Mouse (Mus musculus) C2C12 (cell line): Measurements from ENCODE around the gene Vmn1r91.
"Not testable (repeated sequence)": the region's sequence is repeated elsewhere in the genome, so short reads cannot be mapped to it uniquely, and the experiment has no call there.

Source experiments
- CEBPB ChIP-seq: IDR thresholded peaks from one replicate; pipeline ENCODE4 v1.6.1; 2011; ENCODE audit warnings: low read depth, mild to moderate bottlenecking, control low read depth, moderate library complexity
- CTCF ChIP-seq: IDR thresholded peaks from one replicate; pipeline ENCODE4 v1.5.1; 2011; ENCODE audit not compliant: control insufficient read depth, insufficient read depth, insufficient read length
- MYOD1 ChIP-seq: IDR thresholded peaks from one replicate; pipeline ENCODE4 v1.6.1; 2011; ENCODE audit warnings: low read depth; ENCODE audit not compliant: control insufficient read depth, insufficient read length
- USF1 ChIP-seq: IDR thresholded peaks from one replicate; pipeline ENCODE4 v1.6.1; 2011; ENCODE audit warnings: low read depth, mild to moderate bottlenecking, control low read depth, moderate library complexity

DNA sequence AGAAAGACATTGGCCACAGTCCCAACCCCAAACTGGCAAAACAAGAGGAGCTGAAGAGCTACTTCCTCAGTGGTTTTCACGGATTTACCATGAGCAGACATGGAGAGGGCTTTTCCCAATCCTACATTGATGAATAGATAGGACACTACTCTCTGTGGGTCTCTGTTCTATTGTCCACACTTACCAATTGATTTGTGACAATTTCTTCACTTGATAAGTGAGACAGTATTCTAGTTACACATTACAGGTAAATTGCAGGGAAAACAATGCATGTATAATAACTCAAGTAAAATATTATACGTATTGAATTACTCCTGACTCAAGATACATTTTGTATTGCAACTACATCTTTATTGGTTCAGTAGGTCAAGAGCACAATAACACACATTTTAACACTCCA lies 23.0 kb downstream of the Vmn1r91 start, which contains the start of gene Gm16442:
- TF ChIP-seq USF1, CTCF, CEBPB, MYOD1: not testable (repeated sequence)
